Mouse (Mus musculus) embryonic facial prominence, embryonic 15.5 days (tissue): Measurements from ENCODE around the gene Slc35c1. TPM values are rescaled to one million over a fixed set of nuclear protein-coding genes. Genes with fewer than 3 reads are reported as not detected.

Source experiments
- ATAC-seq: fragments of 200-750 bp; cut with Nextera tagmentation; 2 replicates; pipeline ENCODE4 v1.8.0; 2017; ENCODE audit warnings: low read depth, moderate TSS enrichment; ENCODE audit not compliant: insufficient number of reproducible peaks, low FRiP score, low TSS enrichment
- H3K27ac ChIP-seq: fragments of 300-500 bp; sonication (generic); replicated peaks from 2 replicates; pipeline ENCODE4 v1.5.1; 2015; ENCODE audit warnings: mild to moderate bottlenecking, inconsistent platforms
- H3K27me3 ChIP-seq: fragments of 300-500 bp; sonication (generic); 2 replicates; pipeline ENCODE4 v1.6.1; 2015; ENCODE audit warnings: inconsistent platforms
- H3K36me3 ChIP-seq: fragments of 300-500 bp; sonication (generic); 2 replicates; pipeline ENCODE4 v1.6.1; 2015; ENCODE audit warnings: mild to moderate bottlenecking, inconsistent platforms
- H3K4me1 ChIP-seq: fragments of 300-500 bp; sonication (generic); 2 replicates; pipeline ENCODE4 v1.6.1; 2015; ENCODE audit warnings: inconsistent platforms
- H3K4me2 ChIP-seq: fragments of 300-500 bp; sonication (generic); replicated peaks from 2 replicates; pipeline ENCODE4 v1.6.1; 2015; ENCODE audit warnings: mild to moderate bottlenecking, inconsistent platforms
- H3K4me3 ChIP-seq: fragments of 300-500 bp; sonication (generic); replicated peaks from 2 replicates; pipeline ENCODE4 v1.5.1; 2015; ENCODE audit warnings: mild to moderate bottlenecking, inconsistent platforms
- H3K9ac ChIP-seq: fragments of 300-500 bp; sonication (generic); 2 replicates; pipeline ENCODE4 v1.6.1; 2015; ENCODE audit warnings: inconsistent platforms
- H3K9me3 ChIP-seq: fragments of 300-500 bp; sonication (generic); replicated peaks from 2 replicates; pipeline ENCODE4 v1.6.1; 2016; ENCODE audit warnings: inconsistent platforms
- WGBS: fragments of 180-500 bp; shearing (Covaris S2); methylation state at CpG from one replicate; pipeline ENCODE4 v1.1.7; 2015; 5-methylcytosine and 5-hydroxymethylcytosine counted together
- polyA plus RNA-seq: library from polyadenylated mRNA; unstranded; fragments of >200 nt; fragmentation: Nextera tagmentation; extraction: Ambion mirVana; gene quantifications from 2 replicates; pipeline ENCODE4 v1.2.1, GENCODE M21; 2015

Slc35c1 gene
- polyA plus RNA-seq, 1 experiment from 2014 or later: 18.4 TPM

DNA sequence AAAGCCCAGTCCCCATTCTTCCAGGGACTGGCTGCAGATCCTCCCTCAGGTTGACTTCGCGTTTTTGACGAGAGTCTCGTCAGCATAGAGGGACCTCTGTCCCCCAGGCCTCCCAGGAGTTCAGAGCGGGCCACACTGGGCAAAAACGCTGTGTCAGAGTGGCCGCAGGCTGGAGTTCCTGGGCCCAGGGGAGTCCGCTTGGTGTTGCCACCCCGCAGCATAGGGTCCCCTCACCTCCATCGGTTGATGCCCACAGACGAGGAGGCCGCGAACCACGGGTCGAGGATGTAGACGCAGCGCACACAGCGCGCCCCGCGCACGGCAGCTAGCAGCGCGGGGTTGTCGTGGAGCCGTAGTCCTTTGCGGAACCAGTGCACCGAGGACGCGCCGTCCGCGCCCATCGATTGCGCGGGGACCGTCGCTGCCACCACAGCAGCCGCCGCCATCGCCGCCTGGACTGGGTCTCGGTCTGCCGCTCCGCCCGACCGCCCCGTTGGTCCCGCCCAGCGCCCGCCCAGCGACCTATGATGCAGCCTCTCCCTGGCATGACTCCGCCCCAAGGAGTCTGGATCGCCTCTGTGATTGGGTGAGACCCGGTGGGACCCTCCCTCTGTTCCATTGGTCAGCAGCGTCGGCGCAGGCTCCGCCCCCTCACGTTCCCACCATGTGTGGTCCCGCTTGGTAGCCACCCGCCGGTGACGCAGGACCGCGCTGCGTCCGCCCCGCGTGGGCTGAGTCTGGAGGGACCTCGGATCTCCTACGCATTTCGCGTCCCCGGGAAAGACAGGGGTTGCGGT, 26.6 kb downstream of the Slc35c1 start, which contains the start of gene Cry2:
Gene Cry2 (minus strand): TSS at position 466 of the 797 bp plus-strand sequence.
- ATAC-seq: peak; percentile 99
- Histone ChIP-seq H3K9me3 (no peaks in the 10 kb centered on the region), H3K4me2 (peak within 1 kb of the TSS; percentile 75), H3K4me1 (peaks cover 50% of the 10 kb centered on the region), H3K27me3 (no peaks in the 10 kb centered on the region), H3K4me3 (peak within 1 kb of the TSS; percentile 75), H3K9ac (peak within 1 kb of the TSS; percentile 74), H3K36me3 (no peaks in the 10 kb centered on the region), H3K27ac (peak within 1 kb of the TSS; percentile 56)
- 0% methylated on average over 75 of the region's 76 CpGs for WGBS

DNA sequence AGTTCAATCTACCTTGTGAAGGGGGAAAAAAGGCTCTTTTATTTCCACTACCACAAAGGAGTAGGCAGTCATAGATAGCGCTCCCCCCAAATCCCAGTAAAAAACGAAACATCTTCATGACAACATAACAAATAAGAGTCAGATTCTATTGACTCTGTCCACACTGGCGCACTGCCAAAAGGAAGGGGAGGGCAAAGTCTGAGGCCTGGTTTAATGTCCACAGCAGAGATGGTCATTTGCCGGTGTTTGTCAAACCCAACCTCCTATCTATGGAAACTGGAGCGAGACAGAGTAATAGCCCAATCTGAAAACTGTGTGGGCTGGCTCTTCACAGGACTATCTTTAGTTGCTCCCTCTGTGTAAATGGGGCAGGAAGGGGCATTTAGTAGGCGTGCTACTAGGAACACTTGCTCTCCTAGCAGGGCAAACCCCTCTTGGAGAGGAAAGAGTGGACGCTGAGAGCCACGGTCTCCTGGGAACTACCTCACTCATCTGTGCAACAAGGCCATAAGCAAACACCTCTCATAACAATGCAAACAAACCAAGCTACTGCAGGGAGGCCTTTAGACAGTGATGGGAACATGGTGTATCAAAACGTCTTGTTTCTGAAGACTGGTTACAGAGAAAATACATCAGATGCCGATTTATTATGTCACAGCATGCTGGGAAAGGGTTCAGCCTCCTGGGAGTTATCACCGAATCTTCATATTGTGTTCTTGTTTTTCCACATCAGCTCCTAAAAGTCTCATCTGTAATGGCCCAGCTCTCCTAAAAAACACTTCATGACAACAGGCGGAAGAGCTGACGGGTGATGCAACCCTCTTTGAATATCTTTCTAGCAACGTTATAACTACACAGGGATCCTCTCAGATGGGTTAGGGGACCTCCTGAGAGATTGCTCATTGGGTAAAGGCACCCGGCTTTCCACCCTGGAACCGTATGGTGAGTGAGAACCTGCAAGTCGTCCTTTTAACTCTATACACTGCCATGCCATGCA, 27.7 kb downstream of the Slc35c1 start:
- no peak for ATAC-seq
- 0 out of 2 replicates have a peak overlapping the region, but pooled peaks have one; percentile 60 for H3K27ac ChIP-seq
- no peaks in the 10 kb centered on the region for H3K9me3 ChIP-seq
- peaks cover 61% of the 10 kb centered on the region for H3K4me1 ChIP-seq
- peak overlapping the region; percentile 74; the same call in 1 of the 2 replicates for H3K9ac ChIP-seq
- no peaks in the 10 kb centered on the region for H3K27me3 ChIP-seq
- WGBS: 44% methylated on average over 17 of the region's 17 CpGs
- H3K36me3 ChIP-seq: no peaks in the 10 kb centered on the region
- H3K4me2 ChIP-seq: peak overlapping the region; percentile 75
- H3K4me3 ChIP-seq: peak overlapping the region; percentile 75

GRCm38 (mm10) chr2:92431611-92432179, 28.6 kb downstream of the Slc35c1 start:
- H3K9ac ChIP-seq: no peak overlapping the region
- H3K36me3 ChIP-seq: no peaks in the 10 kb centered on the region
- peak overlapping the region; percentile 75 for H3K4me3 ChIP-seq
- ATAC-seq: no peak
- H3K27me3 ChIP-seq: no peaks in the 10 kb centered on the region
- H3K9me3 ChIP-seq: no peaks in the 10 kb centered on the region
- H3K4me2 ChIP-seq: peak overlapping the region; percentile 75
- peaks cover 70% of the 10 kb centered on the region for H3K4me1 ChIP-seq
- H3K27ac ChIP-seq: peak overlapping the region; percentile 60; the same call in 1 of the 2 replicates
- 29% methylated on average over 11 of the region's 11 CpGs for WGBS

- H3K4me3 ChIP-seq: peak overlapping the region; percentile 75
- H3K27ac ChIP-seq: peak overlapping the region; percentile 60; the same call in 1 of the 2 replicates
- 62% methylated on average over 21 of the region's 21 CpGs for WGBS
- H3K9me3 ChIP-seq: no peaks in the 10 kb centered on the region
- H3K36me3 ChIP-seq: no peaks in the 10 kb centered on the region
- 0 out of 2 replicates have a peak, but pooled peaks have one; percentile 15 for ATAC-seq
- H3K4me2 ChIP-seq: peak overlapping the region; percentile 75
- peaks cover 78% of the 10 kb centered on the region for H3K4me1 ChIP-seq
- no peaks in the 10 kb centered on the region for H3K27me3 ChIP-seq
- no peak overlapping the region for H3K9ac ChIP-seq
These were observed 29.4 kb downstream of the Slc35c1 start for GRCm38 (mm10) chr2:92430723-92431541.

- Histone ChIP-seq H3K4me2 (no peak overlapping the region), H3K36me3 (no peaks in the 10 kb centered on the region), H3K27ac (no peak overlapping the region), H3K4me3 (no peak overlapping the region), H3K27me3 (no peaks in the 10 kb centered on the region), H3K9me3 (no peaks in the 10 kb centered on the region), H3K4me1 (peaks cover 83% of the 10 kb centered on the region), H3K9ac (no peak overlapping the region)
- 72% methylated on average over 2 of the region's 2 CpGs for WGBS
- ATAC-seq: no peak
These were observed 30.2 kb downstream of the Slc35c1 start for GRCm38 (mm10) chr2:92430089-92430488.

GRCm38 (mm10) chr2:92427882-92428281, 32.5 kb downstream of the Slc35c1 start:
- no peak overlapping the region for H3K9ac ChIP-seq
- ATAC-seq: peak; percentile 56
- no peak overlapping the region for H3K4me3 ChIP-seq
- peak overlapping the region; percentile 90 for H3K27ac ChIP-seq
- H3K36me3 ChIP-seq: peaks cover 18% of the 10 kb centered on the region
- 40% methylated on average over 6 of the region's 6 CpGs for WGBS
- no peak overlapping the region for H3K4me2 ChIP-seq
- H3K9me3 ChIP-seq: no peaks in the 10 kb centered on the region
- peaks cover 87% of the 10 kb centered on the region for H3K4me1 ChIP-seq
- no peaks in the 10 kb centered on the region for H3K27me3 ChIP-seq

DNA sequence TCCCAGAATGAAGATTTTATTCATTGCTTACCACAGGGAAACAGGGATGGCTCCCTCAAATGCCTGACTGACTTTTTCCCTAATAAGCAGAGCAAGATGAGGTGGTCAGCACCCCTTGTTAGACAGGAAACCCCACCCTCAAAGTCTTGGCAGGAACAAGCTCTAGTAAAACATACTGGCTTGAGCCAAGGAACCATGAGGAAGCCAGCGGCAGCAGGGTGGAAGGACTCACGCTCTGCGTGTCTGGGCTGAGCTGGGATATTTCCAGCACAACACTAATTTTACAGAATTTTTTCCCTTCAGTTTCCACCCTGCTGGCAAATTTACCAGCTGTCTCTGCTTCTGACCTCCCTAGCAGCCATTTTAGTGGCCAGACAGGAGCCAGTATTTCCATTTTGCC, 33.9 kb downstream of the Slc35c1 start:
- H3K9ac ChIP-seq: no peak overlapping the region
- H3K36me3 ChIP-seq: peaks cover 33% of the 10 kb centered on the region
- no peak overlapping the region for H3K4me3 ChIP-seq
- no peaks in the 10 kb centered on the region for H3K9me3 ChIP-seq
- no peak for ATAC-seq
- H3K4me2 ChIP-seq: no peak overlapping the region
- no peaks in the 10 kb centered on the region for H3K27me3 ChIP-seq
- H3K27ac ChIP-seq: peak overlapping the region; percentile 90
- peaks cover 72% of the 10 kb centered on the region for H3K4me1 ChIP-seq
- WGBS: 60% methylated on average over 3 of the region's 3 CpGs

GRCm38 (mm10) chr2:92425366-92425765, 35.0 kb downstream of the Slc35c1 start:
- H3K9me3 ChIP-seq: no peaks in the 10 kb centered on the region
- H3K9ac ChIP-seq: no peak overlapping the region
- peaks cover 62% of the 10 kb centered on the region for H3K4me1 ChIP-seq
- H3K36me3 ChIP-seq: peaks cover 43% of the 10 kb centered on the region
- H3K27me3 ChIP-seq: no peaks in the 10 kb centered on the region
- peak overlapping the region; percentile 90 for H3K27ac ChIP-seq
- no peak overlapping the region for H3K4me3 ChIP-seq
- H3K4me2 ChIP-seq: no peak overlapping the region
- WGBS: 81% methylated on average over 4 of the region's 4 CpGs
- ATAC-seq: no peak

DNA sequence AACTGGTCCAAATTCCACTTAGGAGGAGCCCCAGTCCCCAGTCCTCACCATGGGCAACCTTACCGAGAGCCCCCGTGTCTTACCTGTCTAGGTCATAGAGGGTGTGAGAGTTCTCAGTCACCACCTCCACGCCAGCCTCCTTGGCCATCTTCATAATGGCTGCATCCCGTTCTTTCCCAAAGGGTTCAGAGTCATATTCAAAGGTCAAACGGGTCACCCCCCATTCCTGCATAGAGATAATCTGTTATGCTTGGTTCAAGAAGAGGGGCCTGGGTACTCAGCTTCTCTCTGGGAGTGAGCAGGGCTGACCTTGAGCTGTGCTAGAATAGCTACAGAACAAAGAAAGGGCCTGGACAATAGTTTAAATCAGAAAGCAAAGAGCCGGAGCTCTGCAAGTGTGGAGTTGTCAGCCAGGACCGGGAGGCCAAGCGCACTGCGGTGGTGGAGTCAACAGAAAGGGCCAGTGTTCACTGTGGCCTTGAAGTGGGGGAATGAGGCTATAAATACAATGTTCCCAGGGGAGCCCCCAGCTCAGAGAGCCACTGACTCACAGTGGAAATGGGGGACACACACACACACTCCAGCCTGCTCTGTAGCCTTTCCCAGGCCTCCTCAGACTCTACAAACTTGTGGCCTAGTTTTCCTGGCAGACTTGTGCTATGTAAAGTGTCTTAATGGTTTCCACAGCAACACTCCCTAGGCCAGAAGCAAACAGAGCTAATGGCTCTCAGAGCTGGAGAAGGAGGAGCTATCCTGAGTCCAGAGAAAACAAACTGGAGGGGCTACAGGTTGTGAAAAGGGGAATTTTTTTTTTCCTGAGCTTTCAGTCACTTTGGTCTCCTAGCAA, 35.7 kb downstream of the Slc35c1 start:
- Histone ChIP-seq H3K27ac (peak overlapping the region; percentile 90), H3K27me3 (no peaks in the 10 kb centered on the region), H3K9me3 (no peaks in the 10 kb centered on the region), H3K4me3 (no peak overlapping the region), H3K36me3 (peaks cover 50% of the 10 kb centered on the region), H3K9ac (no peak overlapping the region), H3K4me1 (peaks cover 56% of the 10 kb centered on the region), H3K4me2 (no peak overlapping the region)
- peak; percentile 71 for ATAC-seq
- WGBS: 78% methylated on average over 9 of the region's 9 CpGs
